Comparison of ENCODE assay signal across 11 mouse cellular contexts in genomic region chr3:86897551-86897950, GRCm38 (mm10). TPM values are rescaled to one million over a fixed set of nuclear protein-coding genes. Genes with fewer than 3 reads are reported as not detected.
DNase-seq lines count a peak whose midpoint lies in the region; ATAC-seq and TF ChIP-seq lines count a peak whose summit lies in the region.
"Had no signal": no experiment of that assay in that cellular context is flagged by ENCODE, and none has a peak within 500 bp of the region (broad histone marks: within the 10 kb centered on the region; RNA-seq: fewer than 3 reads in every experiment).

No protein-coding gene starts in this region.

- no peaks in the 10 kb centered on the region for H3K36me3 ChIP-seq in intestine, embryonic 16.5 days (ENCODE audit: control insufficient read depth, insufficient read depth, low read length)
- H3K36me3 ChIP-seq: heart, embryonic 15.5 days had no signal

- no peak overlapping the region for H3K4me2 ChIP-seq in intestine, embryonic 16.5 days (ENCODE audit: low read depth, low read length)
- H3K4me2 ChIP-seq: heart, embryonic 15.5 days had no signal

- H3K4me1 ChIP-seq in intestine, embryonic 16.5 days (ENCODE audit: control insufficient read depth, insufficient read depth, low read length) = 0 out of 2 replicates have a peak, but pooled peaks cover 4% of the 10 kb centered on the region
- H3K4me1 ChIP-seq: heart, embryonic 15.5 days had no signal

- no peak for ATAC-seq in intestine, embryonic 16.5 days

- no peak overlapping the region for H3K4me3 ChIP-seq in left cerebral cortex, adult 2 months
- H3K4me3 ChIP-seq in intestine, embryonic 16.5 days (ENCODE audit: low read length) = no peak overlapping the region
- H3K4me3 ChIP-seq: gastrocnemius, adult 2 months; heart, embryonic 15.5 days; myocyte had no signal

- no peak for TF ChIP-seq CTCF in left cerebral cortex, adult 2 months (IDR thresholded peaks at IDR 0.05)

- H3K27ac ChIP-seq in left cerebral cortex, adult 2 months = peak overlapping the region; percentile 7; the same call in 1 of the 2 replicates
- H3K27ac ChIP-seq in intestine, embryonic 16.5 days (ENCODE audit: low read length) = peak overlapping the region; percentile 17; the same call in 1 of the 2 replicates
- H3K27ac ChIP-seq: gastrocnemius, adult 2 months; heart, embryonic 15.5 days; liver, embryonic 14.5 days had no signal

- DNase-seq in left cerebral cortex, adult 2 months (ENCODE audit: extremely low spot score in 1 of 2, low spot score in 2 of 2) = no peak
- DNase-seq in left cerebral cortex, postnatal 14 days (ENCODE audit: low spot score in 2 of 2) = no peak
- DNase-seq in cerebellum, adult 11-12 months = peak; percentile 41
- peak; percentile 49 for DNase-seq in cerebellum, adult 9-11 months
- DNase-seq in spleen, postnatal 36 days (ENCODE audit: low spot score in 2 of 2) = no peak
- DNase-seq in layer of hippocampus, postnatal 36 days = no peak
- DNase-seq: gastrocnemius, adult 2 months had no signal

- intact Hi-C loops in left cerebral cortex, adult 2 months (cut with DNase I) = no loop called here
- intact Hi-C loops in left cerebral cortex, postnatal 14 days (cut with DNase I) = no loop called here

- no peaks in the 10 kb centered on the region for H3K27me3 ChIP-seq in intestine, embryonic 16.5 days (replicated peaks; ENCODE audit: control insufficient read depth, insufficient read depth, low read length)
- H3K27me3 ChIP-seq: heart, embryonic 15.5 days had no signal

- 67% methylated on average over 8 of the region's 8 CpGs for WGBS in intestine, embryonic 16.5 days

- no peak overlapping the region for H3K9ac ChIP-seq in intestine, embryonic 16.5 days (ENCODE audit: low read depth, low read length)
- H3K9ac ChIP-seq: heart, embryonic 15.5 days; liver, embryonic 14.5 days had no signal

- no peaks in the 10 kb centered on the region for H3K9me3 ChIP-seq in intestine, embryonic 16.5 days (ENCODE audit: control insufficient read depth, low read length)
- H3K9me3 ChIP-seq: heart, embryonic 15.5 days had no signal

RNA-seq across cellular contexts. Expression of gene Dclk2, which starts 23.1 kb away (rescaled TPM):
- 10 to 100 TPM; 55.6 to 62.8 TPM for total RNA-seq in left cerebral cortex, adult 2 months (2021)
- total RNA-seq in left cerebral cortex, postnatal 14 days (2021) = 10 to 100 TPM; 74.7 to 80.2 TPM
- polyA plus RNA-seq in intestine, embryonic 16.5 days (2015; fragmentation: Nextera tagmentation; extraction: Ambion mirVana) = 4.2 and 4.6 TPM in 2 replicates
- 100 to 1,000 TPM; 109 to 112 TPM for total RNA-seq in layer of hippocampus, postnatal 36 days (2021)

Comparison
In these comparisons a context has a peak if more than half of its experiments do, and no peak if none do; other contexts are left out.
1. DNase-seq: peak in cerebellum, adult 11-12 months (single experiment) and cerebellum, adult 9-11 months (single experiment); none in left cerebral cortex, adult 2 months (0 of 2), left cerebral cortex, postnatal 14 days (0 of 2), spleen, postnatal 36 days (0 of 2) and layer of hippocampus, postnatal 36 days (0 of 2).